ENCODE assay signal across 8 mouse cellular contexts in genomic region chr10:117792141-117793091, GRCm38 (mm10). TPM values are rescaled to one million over a fixed set of nuclear protein-coding genes. Genes with fewer than 3 reads are reported as not detected.
A peak's percentile ranks its signal among the peaks of the same experiment; 100 is the strongest.
DNase-seq lines count a peak whose midpoint lies in the region; ATAC-seq lines count a peak whose summit lies in the region.

Gene Nup107, minus strand, starts transcription at chr10:117792705.

- H3K9ac ChIP-seq in heart, embryonic 13.5 days: peak within 1 kb of the TSS; percentile 94
- peak within 1 kb of the TSS; percentile 89 for H3K9ac ChIP-seq in liver, embryonic 12.5 days
- H3K9ac ChIP-seq in stomach, embryonic 15.5 days: peak within 1 kb of the TSS; percentile 75

- peak within 1 kb of the TSS; percentile 69 for H3K27ac ChIP-seq in brown adipose tissue, adult 24 weeks (replicated peaks; ENCODE audit: low read depth, low read length)
- H3K27ac ChIP-seq in heart, embryonic 13.5 days (replicated peaks): peak within 1 kb of the TSS; percentile 83
- peak within 1 kb of the TSS; percentile 84 for H3K27ac ChIP-seq in liver, embryonic 12.5 days
- H3K27ac ChIP-seq in stomach, embryonic 15.5 days: peak within 1 kb of the TSS; percentile 87

- peak; percentile 98 for ATAC-seq in heart, embryonic 13.5 days (ENCODE audit: extremely low read depth, insufficient number of reproducible peaks, low FRiP score, low TSS enrichment)
- peak; percentile 99 for ATAC-seq in liver, embryonic 12.5 days
- peak; percentile 96 for ATAC-seq in stomach, embryonic 15.5 days (ENCODE audit: insufficient read depth, low FRiP score, low read depth)

- H3K36me3 ChIP-seq in heart, embryonic 13.5 days: peaks cover 20% of the 10 kb centered on the region
- peaks cover 28% of the 10 kb centered on the region for H3K36me3 ChIP-seq in liver, embryonic 12.5 days
- H3K36me3 ChIP-seq in stomach, embryonic 15.5 days: no peaks in the 10 kb centered on the region

- H3K4me3 ChIP-seq in brown adipose tissue, adult 24 weeks (ENCODE audit: insufficient read depth, low read depth, low read length): peak within 1 kb of the TSS; percentile 82
- peak within 1 kb of the TSS; percentile 98 for H3K4me3 ChIP-seq in heart, embryonic 13.5 days
- H3K4me3 ChIP-seq in liver, embryonic 12.5 days: peak within 1 kb of the TSS; percentile 95
- peak within 1 kb of the TSS; percentile 77 for H3K4me3 ChIP-seq in stomach, embryonic 15.5 days (replicated peaks)

- WGBS in heart, embryonic 13.5 days: under 1% methylated on average over 75 of the region's 75 CpGs
- under 1% methylated on average over 71 of the region's 75 CpGs for WGBS in liver, embryonic 12.5 days (ENCODE audit: insufficient replicate concordance)
- under 1% methylated on average over 75 of the region's 75 CpGs for WGBS in stomach, embryonic 15.5 days

- H3K4me1 ChIP-seq in brown adipose tissue, adult 24 weeks (ENCODE audit: control insufficient read depth, insufficient read depth, insufficient read length, low read length): 0 out of 2 replicates have a peak, but pooled peaks cover 2% of the 10 kb centered on the region
- peaks cover 23% of the 10 kb centered on the region for H3K4me1 ChIP-seq in heart, embryonic 13.5 days
- peaks cover 30% of the 10 kb centered on the region for H3K4me1 ChIP-seq in liver, embryonic 12.5 days
- peaks cover 11% of the 10 kb centered on the region for H3K4me1 ChIP-seq in stomach, embryonic 15.5 days

- peak; percentile 100 for DNase-seq in CD4-positive, CD25-positive, alpha-beta regulatory T cell, adult 2 months (ENCODE audit: low read depth, low spot score)
- peak; percentile 68 for DNase-seq in fat pad, adult 2 months (ENCODE audit: extremely low read depth, low read depth, low spot score)
- DNase-seq in kidney, postnatal 10 days: peak; percentile 100
- peak; percentile 100 for DNase-seq in natural killer cell, adult 2 months (ENCODE audit: low spot score in 2 of 2)

- H3K4me2 ChIP-seq in heart, embryonic 13.5 days: peak within 1 kb of the TSS; percentile 88
- H3K4me2 ChIP-seq in liver, embryonic 12.5 days: peak within 1 kb of the TSS; percentile 83
- peak within 1 kb of the TSS; percentile 71 for H3K4me2 ChIP-seq in stomach, embryonic 15.5 days

- H3K9me3 ChIP-seq in heart, embryonic 13.5 days: peaks cover 5% of the 10 kb centered on the region; the same call in 1 of the 2 replicates
- H3K9me3 ChIP-seq in liver, embryonic 12.5 days (replicated peaks): peaks cover 3% of the 10 kb centered on the region; the same call in 1 of the 2 replicates
- H3K9me3 ChIP-seq in stomach, embryonic 15.5 days: no peaks in the 10 kb centered on the region

- no peaks in the 10 kb centered on the region for H3K27me3 ChIP-seq in heart, embryonic 13.5 days (replicated peaks)
- H3K27me3 ChIP-seq in liver, embryonic 12.5 days (replicated peaks): no peaks in the 10 kb centered on the region
- no peaks in the 10 kb centered on the region for H3K27me3 ChIP-seq in stomach, embryonic 15.5 days (replicated peaks)

RNA-seq across cellular contexts. Expression of gene Nup107, which starts in this region (rescaled TPM):
- polyA plus RNA-seq in brown adipose tissue, adult 24 weeks (2012; ENCODE audit: insufficient read depth, insufficient read length, missing spikeins): 3.6 and 4.2 TPM in 2 replicates
- polyA plus RNA-seq in heart, embryonic 13.5 days (2015; fragmentation: Nextera tagmentation; extraction: Ambion mirVana): 40.2 and 44.1 TPM in 2 replicates
- 80.3 and 81.3 TPM in 2 replicates for polyA plus RNA-seq in liver, embryonic 12.5 days (2016; fragmentation: Nextera tagmentation; extraction: Ambion mirVana)
- polyA plus RNA-seq in stomach, embryonic 15.5 days (2015; fragmentation: Nextera tagmentation; extraction: Ambion mirVana): 53.3 and 64.8 TPM in 2 replicates

Comparison
In these comparisons a context has a peak if more than half of its experiments do, and no peak if none do; other contexts are left out.
1. Peak in every context shown above with its lines: DNase-seq, ATAC-seq, H3K4me3 ChIP-seq and H3K27ac ChIP-seq.